Comparison of ENCODE assay signal across 10 mouse cellular contexts in the genomic region with DNA sequence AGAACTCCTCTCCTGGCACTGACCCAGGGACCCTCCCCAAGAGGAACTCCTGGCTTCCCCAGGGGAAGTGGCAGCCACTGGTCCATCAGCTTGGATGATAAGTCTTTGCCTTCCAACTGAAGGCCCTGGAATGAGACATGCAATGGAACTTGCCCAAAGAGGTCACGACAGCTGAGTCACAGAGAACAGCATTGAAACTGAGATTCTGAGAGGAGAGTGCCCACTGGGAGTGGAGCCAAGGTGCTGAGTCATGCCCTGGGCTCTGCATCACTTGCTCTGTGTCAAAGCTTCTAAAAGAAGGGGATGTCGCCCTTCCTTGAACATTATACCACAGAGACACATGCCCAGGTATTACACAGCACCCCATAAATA.
A peak's percentile ranks its signal among the peaks of the same experiment; 100 is the strongest.
DNase-seq lines count a peak whose midpoint lies in the region; ATAC-seq lines count a peak whose summit lies in the region.
"Had no signal": no experiment of that assay in that cellular context is flagged by ENCODE, and none has a peak within 500 bp of the region (broad histone marks: within the 10 kb centered on the region; RNA-seq: fewer than 3 reads in every experiment).

No protein-coding gene starts in this region.

- H3K27ac ChIP-seq in midbrain, embryonic 14.5 days (replicated peaks; ENCODE audit: low read depth, low read length), result no peak overlapping the region
- H3K27ac ChIP-seq: heart, embryonic 13.5 days; macrophage had no signal

- no peak overlapping the region for H3K4me3 ChIP-seq in midbrain, embryonic 14.5 days (replicated peaks; ENCODE audit: low read depth, low read length)
- H3K4me3 ChIP-seq: heart, embryonic 13.5 days had no signal

- DNase-seq in layer of hippocampus, adult 11-12 months (ENCODE audit: low spot score), result peak; percentile 48
- no peak for DNase-seq in layer of hippocampus, adult 9-10 months (ENCODE audit: low spot score)
- DNase-seq in ZHBTc4 (ENCODE audit: low read depth, low spot score), result peak; percentile 12
- DNase-seq in cerebellum, postnatal 36 days, result peak; percentile 77 to 85
- DNase-seq in kidney, adult 9 months, result peak; percentile 30
- DNase-seq in spleen, postnatal 4 days (ENCODE audit: low spot score in 2 of 2), result no peak
- DNase-seq in midbrain, embryonic 14.5 days, result no peak

- H3K9me3 ChIP-seq in midbrain, embryonic 14.5 days (ENCODE audit: control insufficient read depth, low read length), result no peaks in the 10 kb centered on the region

- ATAC-seq in megakaryocyte progenitor cell, adult 5-6 weeks (replicated peaks; ENCODE audit: poor library complexity), result peak; percentile 76
- no peak for ATAC-seq in midbrain, embryonic 14.5 days (ENCODE audit: low FRiP score, low TSS enrichment)

- no peak overlapping the region for H3K9ac ChIP-seq in midbrain, embryonic 14.5 days (replicated peaks; ENCODE audit: low read length)
- H3K9ac ChIP-seq: heart, embryonic 13.5 days had no signal

- 0 out of 2 replicates have a peak, but pooled peaks cover 4% of the 10 kb centered on the region for H3K4me1 ChIP-seq in midbrain, embryonic 14.5 days (ENCODE audit: control insufficient read depth, insufficient read depth, low read length)

- H3K36me3 ChIP-seq in midbrain, embryonic 14.5 days (ENCODE audit: control insufficient read depth, insufficient read depth, low read length), result no peaks in the 10 kb centered on the region
- H3K36me3 ChIP-seq: heart, embryonic 13.5 days had no signal

- WGBS in midbrain, embryonic 14.5 days, result 76% methylated on average over 2 of the region's 2 CpGs

- no peak overlapping the region for H3K4me2 ChIP-seq in midbrain, embryonic 14.5 days (ENCODE audit: low read length)
- H3K4me2 ChIP-seq: heart, embryonic 13.5 days had no signal

- no peaks in the 10 kb centered on the region for H3K27me3 ChIP-seq in midbrain, embryonic 14.5 days (ENCODE audit: control insufficient read depth, insufficient read depth, low read length)
- H3K27me3 ChIP-seq: heart, embryonic 13.5 days had no signal

Comparison
In these comparisons a context has a peak if more than half of its experiments do, and no peak if none do; other contexts are left out.
1. DNase-seq: peak in layer of hippocampus, adult 11-12 months (single experiment), ZHBTc4 (single experiment), cerebellum, postnatal 36 days (2 of 2) and kidney, adult 9 months (single experiment); none in layer of hippocampus, adult 9-10 months (single experiment), spleen, postnatal 4 days (0 of 2) and midbrain, embryonic 14.5 days (single experiment).